20 mouse cellular contexts compared by ENCODE assay signal in genomic region chr4:152912846-152913245, GRCm38 (mm10).
DNase-seq lines count a peak whose midpoint lies in the region; ATAC-seq and TF ChIP-seq lines count a peak whose summit lies in the region.
"Had no signal": no experiment of that assay in that cellular context is flagged by ENCODE, and none has a peak within 500 bp of the region (broad histone marks: within the 10 kb centered on the region; RNA-seq: fewer than 3 reads in every experiment).

No protein-coding gene starts in this region.

- no peak overlapping the region for H3K9ac ChIP-seq in midbrain, postnatal 0 days (replicated peaks; ENCODE audit: low read length, poor library complexity, severe bottlenecking)
- H3K9ac ChIP-seq in forebrain, embryonic 13.5 days, result no peak overlapping the region
- no peak overlapping the region for H3K9ac ChIP-seq in hindbrain, embryonic 14.5 days
- H3K9ac ChIP-seq: embryonic facial prominence, embryonic 15.5 days; heart, embryonic 15.5 days; kidney, embryonic 15.5 days had no signal

- H3K4me3 ChIP-seq in midbrain, embryonic 10.5 days, result no peak overlapping the region
- no peak overlapping the region for H3K4me3 ChIP-seq in midbrain, postnatal 0 days (ENCODE audit: low read depth, low read length)
- H3K4me3 ChIP-seq in forebrain, embryonic 13.5 days, result no peak overlapping the region
- H3K4me3 ChIP-seq in hindbrain, embryonic 14.5 days (replicated peaks; ENCODE audit: low read length), result no peak overlapping the region
- H3K4me3 ChIP-seq: embryonic facial prominence, embryonic 15.5 days; heart, adult 2 months; heart, embryonic 15.5 days; kidney, embryonic 15.5 days had no signal

- no peak for ATAC-seq in midbrain, postnatal 0 days (ENCODE audit: low FRiP score)
- peak; percentile 46; the same call in 1 of the 2 replicates for ATAC-seq in forebrain, embryonic 13.5 days
- ATAC-seq in hindbrain, embryonic 14.5 days (ENCODE audit: low FRiP score), result no peak
- no peak for ATAC-seq in activated CD4-positive, CD25-positive, alpha-beta regulatory T cell, adult 4 months
- ATAC-seq: midbrain, embryonic 16.5 days had no signal

- 0 out of 2 replicates have a peak overlapping the region, but pooled peaks have one; percentile 46 for H3K27ac ChIP-seq in midbrain, embryonic 10.5 days (replicated peaks)
- H3K27ac ChIP-seq in midbrain, postnatal 0 days (ENCODE audit: low read depth, low read length), result no peak overlapping the region
- peak overlapping the region; percentile 57; the same call in 1 of the 2 replicates for H3K27ac ChIP-seq in forebrain, embryonic 13.5 days
- H3K27ac ChIP-seq in hindbrain, embryonic 14.5 days, result peak overlapping the region; percentile 60; the same call in 1 of the 2 replicates
- H3K27ac ChIP-seq: embryonic facial prominence, embryonic 15.5 days; heart, adult 2 months; heart, embryonic 15.5 days; kidney, embryonic 15.5 days had no signal

- H3K27me3 ChIP-seq in midbrain, embryonic 10.5 days (ENCODE audit: low read depth, poor library complexity, severe bottlenecking), result peaks cover 31% of the 10 kb centered on the region
- H3K27me3 ChIP-seq in midbrain, postnatal 0 days (ENCODE audit: insufficient read depth, low read length), result no peaks in the 10 kb centered on the region
- peaks cover 19% of the 10 kb centered on the region for H3K27me3 ChIP-seq in forebrain, embryonic 13.5 days
- H3K27me3 ChIP-seq in hindbrain, embryonic 14.5 days (ENCODE audit: control insufficient read depth, insufficient read depth, low read length), result no peaks in the 10 kb centered on the region; the same call in 1 of the 2 replicates
- H3K27me3 ChIP-seq: embryonic facial prominence, embryonic 15.5 days; heart, embryonic 15.5 days; kidney, embryonic 15.5 days had no signal

- 61% methylated on average over 10 of the region's 10 CpGs for WGBS in midbrain, embryonic 10.5 days
- WGBS in midbrain, postnatal 0 days, result 45% methylated on average over 10 of the region's 10 CpGs
- 12% methylated on average over 10 of the region's 10 CpGs for WGBS in forebrain, embryonic 13.5 days
- 32% methylated on average over 10 of the region's 10 CpGs for WGBS in hindbrain, embryonic 14.5 days

- DNase-seq in midbrain, embryonic 10.5 days (ENCODE audit: low spot score), result no peak
- no peak for DNase-seq in midbrain, postnatal 0 days (ENCODE audit: low spot score)
- peak; percentile 17 for DNase-seq in embryo, embryonic 11 days
- DNase-seq in hindbrain, embryonic 14.5 days (ENCODE audit: low spot score), result no peak
- no peak for DNase-seq in gastrocnemius, adult 18-20 months (ENCODE audit: low spot score)
- no peak for DNase-seq in cerebellum, postnatal 25 days
- DNase-seq: adrenal gland, postnatal 10 days; cerebellum, adult 11-12 months; cerebellum, postnatal 14 days; gastrocnemius, postnatal 14 days; heart, adult 2 months; lung, adult 18-20 months; lung, postnatal 14 days had no signal

- H3K4me2 ChIP-seq in midbrain, postnatal 0 days (ENCODE audit: low read depth, low read length, poor library complexity, severe bottlenecking), result no peak overlapping the region
- peak overlapping the region; percentile 48 for H3K4me2 ChIP-seq in forebrain, embryonic 13.5 days
- H3K4me2 ChIP-seq in hindbrain, embryonic 14.5 days (replicated peaks), result no peak overlapping the region
- H3K4me2 ChIP-seq: embryonic facial prominence, embryonic 15.5 days; heart, embryonic 15.5 days; kidney, embryonic 15.5 days; liver, embryonic 11.5 days had no signal

- H3K9me3 ChIP-seq in midbrain, embryonic 10.5 days (replicated peaks), result no peaks in the 10 kb centered on the region
- H3K9me3 ChIP-seq in midbrain, postnatal 0 days (ENCODE audit: low read length), result no peaks in the 10 kb centered on the region
- H3K9me3 ChIP-seq in forebrain, embryonic 13.5 days (replicated peaks), result no peaks in the 10 kb centered on the region
- no peaks in the 10 kb centered on the region for H3K9me3 ChIP-seq in hindbrain, embryonic 14.5 days (ENCODE audit: control insufficient read depth, low read length)
- H3K9me3 ChIP-seq: embryonic facial prominence, embryonic 15.5 days; heart, embryonic 15.5 days; kidney, embryonic 15.5 days had no signal

- H3K36me3 ChIP-seq in midbrain, embryonic 10.5 days, result no peaks in the 10 kb centered on the region
- no peaks in the 10 kb centered on the region for H3K36me3 ChIP-seq in midbrain, postnatal 0 days (ENCODE audit: insufficient read depth, low read length)
- no peaks in the 10 kb centered on the region for H3K36me3 ChIP-seq in forebrain, embryonic 13.5 days (ENCODE audit: poor library complexity, severe bottlenecking)
- H3K36me3 ChIP-seq in hindbrain, embryonic 14.5 days (replicated peaks; ENCODE audit: control insufficient read depth, insufficient read depth), result no peaks in the 10 kb centered on the region
- H3K36me3 ChIP-seq: embryonic facial prominence, embryonic 15.5 days; heart, embryonic 15.5 days; kidney, embryonic 15.5 days had no signal

- TF ChIP-seq CTCF in midbrain, postnatal 0 days (IDR thresholded peaks at IDR 0.05), result no peak

- peaks cover 58% of the 10 kb centered on the region for H3K4me1 ChIP-seq in midbrain, embryonic 10.5 days
- H3K4me1 ChIP-seq in midbrain, postnatal 0 days (ENCODE audit: insufficient read depth, low read length), result peaks cover 9% of the 10 kb centered on the region; the same call in 1 of the 2 replicates
- H3K4me1 ChIP-seq in forebrain, embryonic 13.5 days, result peaks cover 22% of the 10 kb centered on the region
- peaks cover 20% of the 10 kb centered on the region for H3K4me1 ChIP-seq in hindbrain, embryonic 14.5 days (replicated peaks; ENCODE audit: control insufficient read depth, insufficient read depth, low read length)
- H3K4me1 ChIP-seq: embryonic facial prominence, embryonic 15.5 days had no signal
